ENCODE assay signal across 24 mouse cellular contexts in the genomic region with DNA sequence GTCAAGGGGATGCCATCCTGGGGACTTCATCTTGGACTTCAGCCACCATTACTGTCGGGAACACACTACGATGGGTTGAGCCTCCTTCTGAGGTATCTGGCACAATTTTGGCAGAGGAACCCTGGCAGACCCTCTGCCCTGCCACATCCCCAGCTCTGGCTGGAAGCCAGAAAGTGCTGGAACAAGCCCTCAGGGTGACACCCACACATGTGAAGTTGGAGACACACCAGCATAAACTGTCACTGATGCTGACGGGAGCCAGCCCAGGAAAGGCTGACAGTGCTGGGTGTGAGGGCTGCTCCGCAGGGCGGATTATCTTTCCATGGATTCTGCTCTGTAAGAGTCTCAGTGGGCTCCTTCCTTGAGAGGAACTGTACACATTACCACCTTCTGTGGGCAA.
A peak's percentile ranks its signal among the peaks of the same experiment; 100 is the strongest.
DNase-seq lines count a peak whose midpoint lies in the region; ATAC-seq and TF ChIP-seq lines count a peak whose summit lies in the region.
"Had no signal": no experiment of that assay in that cellular context is flagged by ENCODE, and none has a peak within 500 bp of the region (broad histone marks: within the 10 kb centered on the region; RNA-seq: fewer than 3 reads in every experiment).

No protein-coding gene starts in this region.

- peak; percentile 51 for DNase-seq in forebrain, embryonic 14.5 days (ENCODE audit: low spot score)
- DNase-seq in hindbrain, postnatal 0 days (ENCODE audit: low spot score) = peak; percentile 55
- DNase-seq in midbrain, embryonic 11.5 days (ENCODE audit: low spot score, missing footprints) = peak; percentile 60
- no peak for DNase-seq in midbrain, embryonic 14.5 days
- DNase-seq in lung, postnatal 4 days = peak; percentile 40 to 59
- no peak for DNase-seq in embryo, embryonic 11 days
- DNase-seq: adrenal gland, postnatal 36 days; cerebellum, adult 2 months; gastrocnemius, postnatal 10 days; heart, adult 18-20 months; heart, postnatal 10 days; kidney, postnatal 36 days; liver, postnatal 0 days; right cerebral cortex, postnatal 25 days; thymus, postnatal 36 days had no signal

- WGBS in forebrain, embryonic 14.5 days = 54% methylated on average over 5 of the region's 5 CpGs
- WGBS in forebrain, embryonic 13.5 days = 73% methylated on average over 5 of the region's 5 CpGs
- WGBS in hindbrain, postnatal 0 days = 35% methylated on average over 5 of the region's 5 CpGs
- WGBS in hindbrain, embryonic 13.5 days = 60% methylated on average over 5 of the region's 5 CpGs
- 87% methylated on average over 5 of the region's 5 CpGs for WGBS in midbrain, embryonic 11.5 days
- WGBS in midbrain, embryonic 14.5 days = 77% methylated on average over 5 of the region's 5 CpGs

- no peaks in the 10 kb centered on the region for H3K27me3 ChIP-seq in forebrain, embryonic 14.5 days (replicated peaks; ENCODE audit: control insufficient read depth, insufficient read depth, low read length)
- no peaks in the 10 kb centered on the region for H3K27me3 ChIP-seq in forebrain, embryonic 13.5 days
- no peaks in the 10 kb centered on the region for H3K27me3 ChIP-seq in hindbrain, postnatal 0 days (ENCODE audit: insufficient read depth, low read length)
- H3K27me3 ChIP-seq in hindbrain, embryonic 13.5 days = no peaks in the 10 kb centered on the region
- no peaks in the 10 kb centered on the region for H3K27me3 ChIP-seq in midbrain, embryonic 11.5 days (ENCODE audit: control insufficient read depth, insufficient read depth, low read length)
- no peaks in the 10 kb centered on the region for H3K27me3 ChIP-seq in midbrain, embryonic 14.5 days (ENCODE audit: control insufficient read depth, insufficient read depth, low read length)
- H3K27me3 ChIP-seq: hindbrain, embryonic 15.5 days; midbrain, embryonic 13.5 days had no signal

- TF ChIP-seq CTCF in hindbrain, postnatal 0 days (IDR thresholded peaks at IDR 0.05; ENCODE audit: low read depth) = no peak

- H3K4me3 ChIP-seq in forebrain, embryonic 14.5 days (ENCODE audit: low read depth, low read length) = no peak overlapping the region
- H3K4me3 ChIP-seq in forebrain, embryonic 13.5 days = no peak overlapping the region
- no peak overlapping the region for H3K4me3 ChIP-seq in hindbrain, postnatal 0 days (ENCODE audit: low read length)
- H3K4me3 ChIP-seq in hindbrain, embryonic 13.5 days = no peak overlapping the region
- no peak overlapping the region for H3K4me3 ChIP-seq in midbrain, embryonic 11.5 days (ENCODE audit: low read depth, low read length)
- H3K4me3 ChIP-seq in midbrain, embryonic 14.5 days (replicated peaks; ENCODE audit: low read depth, low read length) = no peak overlapping the region
- H3K4me3 ChIP-seq: hindbrain, embryonic 15.5 days; left cerebral cortex, adult 2 months; limb, embryonic 10.5 days; midbrain, embryonic 13.5 days; myocyte had no signal

- peaks cover 4% of the 10 kb centered on the region; the same call in 1 of the 2 replicates for H3K4me1 ChIP-seq in forebrain, embryonic 14.5 days (ENCODE audit: control insufficient read depth, insufficient read depth, low read length)
- H3K4me1 ChIP-seq in forebrain, embryonic 13.5 days = peaks cover 33% of the 10 kb centered on the region
- H3K4me1 ChIP-seq in hindbrain, postnatal 0 days (ENCODE audit: insufficient read depth, low read length) = peaks cover 16% of the 10 kb centered on the region
- H3K4me1 ChIP-seq in hindbrain, embryonic 13.5 days (replicated peaks) = peaks cover 41% of the 10 kb centered on the region
- H3K4me1 ChIP-seq in midbrain, embryonic 11.5 days (ENCODE audit: control insufficient read depth, insufficient read depth, low read length) = no peaks in the 10 kb centered on the region
- H3K4me1 ChIP-seq in midbrain, embryonic 14.5 days (ENCODE audit: control insufficient read depth, insufficient read depth, low read length) = peaks cover 13% of the 10 kb centered on the region; the same call in 1 of the 2 replicates

- no peak overlapping the region for H3K9ac ChIP-seq in forebrain, embryonic 14.5 days (ENCODE audit: low read length)
- no peak overlapping the region for H3K9ac ChIP-seq in forebrain, embryonic 13.5 days
- no peak overlapping the region for H3K9ac ChIP-seq in hindbrain, postnatal 0 days (replicated peaks; ENCODE audit: low read length)
- no peak overlapping the region for H3K9ac ChIP-seq in hindbrain, embryonic 13.5 days
- no peak overlapping the region for H3K9ac ChIP-seq in midbrain, embryonic 11.5 days (ENCODE audit: low read length)
- H3K9ac ChIP-seq in midbrain, embryonic 14.5 days (replicated peaks; ENCODE audit: low read length) = no peak overlapping the region
- H3K9ac ChIP-seq: hindbrain, embryonic 15.5 days; liver, postnatal 0 days; midbrain, embryonic 13.5 days had no signal

- H3K36me3 ChIP-seq in forebrain, embryonic 14.5 days (ENCODE audit: control insufficient read depth, insufficient read depth, low read length) = 0 out of 2 replicates have a peak, but pooled peaks cover 2% of the 10 kb centered on the region
- peaks cover 12% of the 10 kb centered on the region for H3K36me3 ChIP-seq in forebrain, embryonic 13.5 days (ENCODE audit: poor library complexity, severe bottlenecking)
- no peaks in the 10 kb centered on the region for H3K36me3 ChIP-seq in hindbrain, postnatal 0 days (ENCODE audit: insufficient read depth, low read length)
- peaks cover 9% of the 10 kb centered on the region for H3K36me3 ChIP-seq in hindbrain, embryonic 13.5 days
- H3K36me3 ChIP-seq in midbrain, embryonic 11.5 days (ENCODE audit: control insufficient read depth, insufficient read depth, low read length) = no peaks in the 10 kb centered on the region
- H3K36me3 ChIP-seq in midbrain, embryonic 14.5 days (ENCODE audit: control insufficient read depth, insufficient read depth, low read length) = peaks cover 6% of the 10 kb centered on the region; the same call in 1 of the 2 replicates

- no peak; the same call in 1 of the 2 replicates for ATAC-seq in forebrain, embryonic 14.5 days
- ATAC-seq in forebrain, embryonic 13.5 days = no peak
- peak; percentile 21; the same call in 1 of the 2 replicates for ATAC-seq in hindbrain, postnatal 0 days
- no peak for ATAC-seq in hindbrain, embryonic 13.5 days (ENCODE audit: low FRiP score)
- no peak for ATAC-seq in midbrain, embryonic 11.5 days (ENCODE audit: low FRiP score)
- no peak for ATAC-seq in midbrain, embryonic 14.5 days (ENCODE audit: low FRiP score, low TSS enrichment)
- ATAC-seq: intestine, embryonic 16.5 days; liver, postnatal 0 days; midbrain, embryonic 13.5 days had no signal

- no peak overlapping the region for H3K27ac ChIP-seq in forebrain, embryonic 14.5 days (ENCODE audit: low read depth, low read length)
- H3K27ac ChIP-seq in forebrain, embryonic 13.5 days = no peak overlapping the region
- H3K27ac ChIP-seq in hindbrain, postnatal 0 days = no peak overlapping the region
- no peak overlapping the region for H3K27ac ChIP-seq in hindbrain, embryonic 13.5 days
- H3K27ac ChIP-seq in midbrain, embryonic 11.5 days (ENCODE audit: low read depth, low read length) = no peak overlapping the region
- no peak overlapping the region for H3K27ac ChIP-seq in midbrain, embryonic 14.5 days (replicated peaks; ENCODE audit: low read depth, low read length)
- H3K27ac ChIP-seq: hindbrain, embryonic 15.5 days; left cerebral cortex, adult 2 months; limb, embryonic 10.5 days; midbrain, embryonic 13.5 days had no signal

- H3K4me2 ChIP-seq in forebrain, embryonic 14.5 days (ENCODE audit: low read length) = no peak overlapping the region
- H3K4me2 ChIP-seq in forebrain, embryonic 13.5 days = no peak overlapping the region
- no peak overlapping the region for H3K4me2 ChIP-seq in hindbrain, postnatal 0 days (ENCODE audit: low read depth, low read length)
- H3K4me2 ChIP-seq in hindbrain, embryonic 13.5 days = no peak overlapping the region
- H3K4me2 ChIP-seq in midbrain, embryonic 11.5 days = no peak overlapping the region
- H3K4me2 ChIP-seq in midbrain, embryonic 14.5 days (ENCODE audit: low read length) = no peak overlapping the region
- H3K4me2 ChIP-seq: hindbrain, embryonic 15.5 days; midbrain, embryonic 13.5 days had no signal

- H3K9me3 ChIP-seq in forebrain, embryonic 14.5 days (replicated peaks; ENCODE audit: control insufficient read depth, low read length) = no peaks in the 10 kb centered on the region
- 0 out of 2 replicates have a peak, but pooled peaks cover 5% of the 10 kb centered on the region for H3K9me3 ChIP-seq in forebrain, embryonic 13.5 days (replicated peaks)
- H3K9me3 ChIP-seq in hindbrain, postnatal 0 days (ENCODE audit: low read length) = no peaks in the 10 kb centered on the region
- H3K9me3 ChIP-seq in hindbrain, embryonic 13.5 days = no peaks in the 10 kb centered on the region
- no peaks in the 10 kb centered on the region for H3K9me3 ChIP-seq in midbrain, embryonic 11.5 days (ENCODE audit: control insufficient read depth, low read length)
- no peaks in the 10 kb centered on the region for H3K9me3 ChIP-seq in midbrain, embryonic 14.5 days (ENCODE audit: control insufficient read depth, low read length)
- H3K9me3 ChIP-seq: G1E; hindbrain, embryonic 15.5 days; limb, embryonic 10.5 days had no signal

Comparison
In these comparisons a context has a peak if more than half of its experiments do, and no peak if none do; other contexts are left out.
1. DNase-seq: peak in forebrain, embryonic 14.5 days (single experiment), hindbrain, postnatal 0 days (single experiment), midbrain, embryonic 11.5 days (single experiment) and lung, postnatal 4 days (2 of 2); none in midbrain, embryonic 14.5 days (single experiment) and embryo, embryonic 11 days (single experiment).